Mouse (Mus musculus) stomach, embryonic 14.5 days (tissue): ENCODE measurements around the gene Ptpn6. TPM values are rescaled to one million over a fixed set of nuclear protein-coding genes. Genes with fewer than 3 reads are reported as not detected.

Experiments
- ATAC-seq: fragments of 200-750 bp; cut with Nextera tagmentation; 2 replicates; pipeline ENCODE4 v1.8.0; 2017; ENCODE audit warnings: low read depth, moderate TSS enrichment; ENCODE audit not compliant: insufficient number of reproducible peaks, insufficient read depth, low FRiP score
- H3K27ac ChIP-seq: fragments of 300-500 bp; sonication (generic); 2 replicates; pipeline ENCODE4 v1.5.1; 2014; ENCODE audit warnings: mild to moderate bottlenecking, low read length, moderate library complexity, mixed read lengths
- H3K27me3 ChIP-seq: fragments of 300-500 bp; sonication (generic); 2 replicates; pipeline ENCODE4 v1.6.1; 2014; ENCODE audit warnings: low read length, control low read depth, mixed read lengths; ENCODE audit not compliant: control insufficient read depth, insufficient read depth
- H3K36me3 ChIP-seq: fragments of 300-500 bp; sonication (generic); 2 replicates; pipeline ENCODE4 v1.6.1; 2014; ENCODE audit warnings: mild to moderate bottlenecking, control low read depth, low read length, moderate library complexity, mixed read lengths; ENCODE audit not compliant: control insufficient read depth, insufficient read depth
- H3K4me1 ChIP-seq: fragments of 300-500 bp; sonication (generic); 2 replicates; pipeline ENCODE4 v1.6.1; 2014; ENCODE audit warnings: low read length, control low read depth, mixed read lengths; ENCODE audit not compliant: control insufficient read depth, insufficient read depth
- H3K4me2 ChIP-seq: fragments of 300-500 bp; sonication (generic); replicated peaks from 2 replicates; pipeline ENCODE4 v1.6.1; 2014; ENCODE audit warnings: low read depth, low read length, control low read depth
- H3K4me3 ChIP-seq: fragments of 300-500 bp; sonication (generic); 2 replicates; pipeline ENCODE4 v1.5.1; 2014; ENCODE audit warnings: low read depth, low read length, control low read depth
- H3K9ac ChIP-seq: fragments of 300-500 bp; sonication (generic); replicated peaks from 2 replicates; pipeline ENCODE4 v1.6.1; 2014; ENCODE audit warnings: low read depth, mild to moderate bottlenecking, control low read depth, low read length, moderate library complexity, mixed read lengths
- H3K9me3 ChIP-seq: fragments of 300-500 bp; sonication (generic); 2 replicates; pipeline ENCODE4 v1.6.1; 2016; ENCODE audit warnings: low read depth, low read length, control low read depth; ENCODE audit not compliant: control insufficient read depth
- WGBS: fragments of 180-500 bp; shearing (Covaris S2); extraction: QIAGEN DNeasy Blood & Tissue Kit; methylation state at CpG from one replicate; pipeline ENCODE4 v1.1.7; 2014; 5-methylcytosine and 5-hydroxymethylcytosine counted together
- polyA plus RNA-seq: library from polyadenylated mRNA; unstranded; fragments of >200 nt; fragmentation: Nextera tagmentation; extraction: Ambion mirVana; gene quantifications from 2 replicates; pipeline ENCODE4 v1.2.1, GENCODE M21; 2014

The Ptpn6 gene
- polyA plus RNA-seq, 1 experiment from 2014 or later, result 15.3 TPM

DNA sequence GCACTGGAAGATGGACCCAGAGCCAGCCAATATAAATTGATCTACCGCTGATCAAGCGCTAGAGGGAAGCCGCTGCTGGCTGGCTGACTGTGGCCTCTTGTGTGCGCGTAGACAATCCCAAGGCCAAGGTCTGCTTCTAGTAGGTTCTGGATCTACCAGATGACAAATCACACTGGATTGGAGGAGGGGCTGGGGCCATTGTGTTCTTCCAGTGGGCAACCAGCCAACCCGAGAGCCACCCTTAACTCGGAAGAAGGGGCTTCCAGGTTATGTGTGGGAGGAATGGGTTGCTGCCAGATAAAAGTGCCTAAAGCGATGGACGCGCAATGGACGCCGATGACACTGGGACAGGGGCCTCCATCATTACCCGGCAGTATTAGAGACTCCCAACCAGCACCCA is 20.5 kb downstream of the Ptpn6 start:
- H3K27ac ChIP-seq, result peak overlapping the region; percentile 83
- H3K27me3 ChIP-seq, result no peaks in the 10 kb centered on the region
- ATAC-seq, result no peak
- peaks cover 14% of the 10 kb centered on the region; the same call in 1 of the 2 replicates for H3K4me1 ChIP-seq
- peak overlapping the region; percentile 50 for H3K9ac ChIP-seq
- peaks cover 30% of the 10 kb centered on the region for H3K36me3 ChIP-seq
- H3K4me2 ChIP-seq, result peak overlapping the region; percentile 44
- peak overlapping the region; percentile 36 for H3K4me3 ChIP-seq
- 61% methylated on average over 13 of the region's 13 CpGs for WGBS
- no peaks in the 10 kb centered on the region for H3K9me3 ChIP-seq

DNA sequence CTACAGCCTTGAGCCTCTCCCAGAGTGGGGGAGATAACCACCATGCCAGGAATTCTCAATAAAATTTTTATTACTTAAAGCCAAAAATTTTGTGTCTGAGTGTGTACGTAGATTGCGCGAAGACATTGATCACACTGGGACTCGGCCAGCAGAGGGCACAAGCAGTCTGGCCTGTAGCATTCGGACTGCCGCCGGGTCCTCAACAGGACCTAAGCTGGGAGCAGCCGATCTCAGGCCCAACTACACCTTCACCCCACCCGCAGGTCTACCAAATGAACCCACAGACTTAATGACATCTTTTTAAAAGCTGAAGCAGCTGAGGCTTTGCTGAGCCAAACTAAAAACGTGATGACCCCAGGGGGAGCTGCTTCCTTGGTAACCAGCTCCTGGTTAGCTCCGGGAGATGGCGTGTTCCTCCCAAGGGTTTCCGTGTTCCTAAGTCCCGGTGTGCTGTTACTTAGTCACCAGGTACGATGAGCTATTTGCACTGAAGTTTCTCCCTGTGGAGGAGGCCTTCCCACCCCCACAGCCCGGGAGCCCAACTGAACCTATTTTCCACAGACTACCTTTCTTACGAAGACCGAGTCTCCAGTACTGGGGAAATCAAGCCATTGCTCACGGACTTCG is 21.5 kb downstream of the Ptpn6 start:
- no peak overlapping the region for H3K9ac ChIP-seq
- peaks cover 17% of the 10 kb centered on the region; the same call in 1 of the 2 replicates for H3K4me1 ChIP-seq
- H3K4me3 ChIP-seq, result peak overlapping the region; percentile 36
- H3K27me3 ChIP-seq, result no peaks in the 10 kb centered on the region
- H3K36me3 ChIP-seq, result peaks cover 30% of the 10 kb centered on the region
- peak overlapping the region; percentile 35 for H3K27ac ChIP-seq
- H3K4me2 ChIP-seq, result peak overlapping the region; percentile 44
- WGBS, result 63% methylated on average over 20 of the region's 20 CpGs
- H3K9me3 ChIP-seq, result no peaks in the 10 kb centered on the region
- ATAC-seq, result no peak

DNA sequence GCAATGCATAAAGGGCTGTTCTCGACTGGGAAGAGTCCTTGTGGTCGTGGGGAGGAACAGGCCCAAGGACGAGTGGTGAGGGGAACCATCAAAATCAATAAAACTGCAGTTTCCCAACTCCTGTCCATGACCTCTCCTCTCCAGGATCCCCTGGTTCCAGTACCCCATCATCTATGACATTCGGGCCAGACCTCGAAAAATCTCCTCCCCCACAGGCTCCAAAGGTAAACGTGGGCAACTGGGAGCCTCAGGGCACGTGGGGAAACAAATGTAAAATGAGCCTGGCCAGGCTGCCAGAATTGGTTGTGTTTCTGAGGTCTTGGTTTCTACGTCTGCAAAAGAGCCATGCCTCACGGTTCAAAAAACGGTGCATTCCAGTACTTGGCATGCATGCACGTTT is 25.6 kb downstream of the Ptpn6 start:
- Histone ChIP-seq H3K4me1 (peaks cover 23% of the 10 kb centered on the region), H3K9ac (peak overlapping the region; percentile 93), H3K9me3 (no peaks in the 10 kb centered on the region), H3K27ac (peak overlapping the region; percentile 85; the same call in 1 of the 2 replicates), H3K4me2 (peak overlapping the region; percentile 90), H3K4me3 (peak overlapping the region; percentile 97), H3K27me3 (no peaks in the 10 kb centered on the region), H3K36me3 (peaks cover 37% of the 10 kb centered on the region)
- no peak for ATAC-seq
- 13% methylated on average over 11 of the region's 11 CpGs for WGBS

DNA sequence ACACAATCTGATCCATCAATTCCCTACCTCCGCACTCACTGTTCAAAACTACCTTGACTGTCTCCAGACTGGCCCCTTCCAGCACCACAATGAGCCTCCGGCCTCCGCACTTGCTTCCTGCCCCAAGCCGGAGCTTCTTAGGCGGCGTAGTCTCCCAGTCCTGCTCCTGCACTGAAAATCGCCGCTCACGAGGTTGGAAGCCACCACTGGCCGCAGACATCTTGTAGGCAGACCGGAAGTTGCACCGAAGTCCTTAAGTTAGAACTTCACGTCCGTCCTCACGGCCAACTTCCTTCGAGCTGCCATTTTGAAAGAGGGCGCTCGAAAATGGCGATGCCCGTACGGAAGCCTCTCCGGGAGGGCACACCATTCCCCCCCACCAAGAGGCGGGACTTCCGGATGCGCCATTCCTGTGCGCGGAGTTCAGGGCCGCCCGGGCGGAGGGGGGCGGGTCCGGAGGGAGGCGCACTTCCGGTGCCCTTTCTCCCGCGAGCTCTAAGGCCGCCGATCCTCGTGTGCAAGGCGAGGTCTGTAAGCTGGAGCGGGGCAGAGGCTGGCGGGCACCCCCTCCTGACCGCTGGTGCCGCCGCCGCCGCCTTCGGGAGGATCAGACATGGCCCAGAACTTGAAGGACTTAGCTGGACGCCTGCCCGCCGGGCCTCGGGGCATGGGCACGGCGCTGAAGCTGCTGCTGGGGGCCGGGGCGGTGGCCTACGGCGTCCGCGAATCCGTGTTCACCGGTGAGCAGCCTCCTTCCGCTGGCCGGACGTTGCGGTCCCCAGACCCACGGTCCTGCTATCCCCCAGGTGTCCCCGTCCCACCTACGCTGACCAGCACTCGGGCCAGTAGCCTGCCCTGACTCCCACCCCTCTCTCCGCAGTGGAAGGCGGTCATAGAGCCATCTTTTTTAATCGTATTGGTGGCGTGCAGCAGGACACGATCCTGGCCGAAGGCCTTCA is 26.4 kb downstream of the Ptpn6 start, which contains the start of the genes Emg1 and Phb2:
Gene Emg1 (minus strand): TSS at position 355 of the 959 bp plus-strand sequence.
Gene Phb2 (plus strand): TSS at position 513 of the 959 bp plus-strand sequence.
- Histone ChIP-seq H3K36me3 (peaks cover 38% of the 10 kb centered on the region), H3K4me1 (peaks cover 23% of the 10 kb centered on the region), H3K4me3 (peak within 1 kb of the TSS; percentile 97), H3K9ac (peak within 1 kb of the TSS; percentile 93), H3K27me3 (no peaks in the 10 kb centered on the region), H3K9me3 (no peaks in the 10 kb centered on the region), H3K4me2 (peak within 1 kb of the TSS; percentile 90), H3K27ac (peak within 1 kb of the TSS; percentile 85)
- WGBS, result under 1% methylated on average over 76 of the region's 76 CpGs
- ATAC-seq, result peak; percentile 96

DNA sequence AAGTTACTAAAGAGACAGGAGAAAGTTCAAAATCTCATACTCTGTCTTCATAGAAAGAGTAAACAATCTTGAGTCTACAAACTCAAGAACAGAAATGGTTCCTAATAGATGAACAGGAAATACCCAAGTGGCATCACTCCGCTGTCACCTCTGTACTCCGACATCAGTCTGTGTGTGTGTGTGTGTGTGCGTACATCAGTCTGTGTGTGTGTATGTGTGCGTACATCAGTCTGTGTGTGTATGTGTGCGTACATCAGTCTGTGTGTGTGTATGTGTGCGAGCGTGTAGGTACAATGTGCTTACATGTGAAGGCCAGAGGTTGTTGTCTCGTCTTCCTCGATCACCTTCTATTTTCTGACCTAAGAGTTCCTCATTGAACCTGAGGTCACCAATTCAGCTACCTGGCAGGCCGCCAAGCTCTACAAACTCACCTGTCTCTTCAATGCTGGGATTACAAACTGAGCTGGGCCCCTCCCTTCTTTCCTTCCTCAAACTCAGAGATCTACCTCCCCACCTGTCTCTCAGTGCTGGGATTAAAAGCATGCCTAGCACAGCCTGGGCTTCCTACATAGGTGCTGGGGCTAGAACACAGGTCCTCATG is 30.1 kb downstream of the Ptpn6 start:
- 86% methylated on average over 10 of the region's 10 CpGs for WGBS
- no peak for ATAC-seq
- Histone ChIP-seq H3K4me1 (peaks cover 13% of the 10 kb centered on the region), H3K27ac (no peak overlapping the region), H3K9ac (no peak overlapping the region), H3K27me3 (no peaks in the 10 kb centered on the region), H3K4me2 (no peak overlapping the region), H3K4me3 (no peak overlapping the region), H3K9me3 (no peaks in the 10 kb centered on the region), H3K36me3 (peaks cover 31% of the 10 kb centered on the region)

DNA sequence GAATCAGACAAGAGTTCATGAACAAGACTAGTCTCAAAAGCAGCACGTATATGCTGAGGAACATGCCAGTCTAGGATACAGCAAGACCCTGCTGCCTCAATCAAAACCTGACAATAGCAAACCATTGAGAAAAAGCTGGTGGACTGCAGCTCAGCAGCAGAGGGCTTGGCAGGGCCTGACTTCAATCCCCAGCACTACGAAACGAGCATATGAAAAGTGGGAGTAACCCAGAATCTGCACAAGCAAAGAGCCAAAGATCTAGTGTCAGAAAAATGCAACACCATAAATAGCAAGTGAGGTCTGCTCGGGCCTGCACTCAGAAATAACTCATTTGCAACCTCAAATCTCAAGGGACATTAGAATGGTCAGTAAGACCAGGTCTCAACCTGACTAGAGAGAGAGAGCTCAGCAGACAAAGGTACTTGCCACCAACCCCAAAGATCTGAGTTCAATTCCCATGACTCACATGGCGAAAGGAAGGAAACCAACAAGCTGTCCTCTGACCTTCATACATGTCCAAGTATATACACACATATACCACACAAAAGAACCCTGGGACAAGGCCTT is 32.4 kb downstream of the Ptpn6 start:
- H3K4me3 ChIP-seq, result no peak overlapping the region
- no peaks in the 10 kb centered on the region for H3K27me3 ChIP-seq
- peaks cover 8% of the 10 kb centered on the region for H3K4me1 ChIP-seq
- ATAC-seq, result no peak
- no peak overlapping the region for H3K27ac ChIP-seq
- WGBS, result 85% methylated on average over 5 of the region's 5 CpGs
- no peak overlapping the region for H3K4me2 ChIP-seq
- peaks cover 52% of the 10 kb centered on the region for H3K36me3 ChIP-seq
- H3K9me3 ChIP-seq, result no peaks in the 10 kb centered on the region
- no peak overlapping the region for H3K9ac ChIP-seq

DNA sequence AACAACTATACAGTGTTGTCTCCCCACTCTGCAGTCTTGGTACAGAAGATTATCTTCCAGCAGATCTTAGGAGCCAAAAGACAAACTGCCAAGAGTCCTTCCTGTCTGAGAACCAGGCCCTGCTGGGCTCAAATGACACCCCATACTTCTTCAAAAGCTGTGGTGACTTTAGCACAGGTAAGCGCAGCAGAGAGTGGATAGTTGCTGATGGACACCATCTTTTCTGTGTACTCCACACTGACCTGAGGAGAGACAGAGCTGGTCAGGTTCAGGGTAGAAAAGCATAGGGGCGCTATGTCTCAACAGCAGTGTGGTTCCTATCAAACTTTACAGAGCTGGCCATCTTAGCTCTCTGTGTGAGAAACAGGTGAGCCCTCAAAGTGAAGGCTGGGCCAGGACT is 34.1 kb downstream of the Ptpn6 start:
- WGBS, result 88% methylated on average over 2 of the region's 2 CpGs
- no peaks in the 10 kb centered on the region for H3K4me1 ChIP-seq
- no peaks in the 10 kb centered on the region for H3K9me3 ChIP-seq
- no peak overlapping the region for H3K4me2 ChIP-seq
- no peak overlapping the region for H3K9ac ChIP-seq
- no peak overlapping the region for H3K27ac ChIP-seq
- ATAC-seq, result no peak
- H3K4me3 ChIP-seq, result no peak overlapping the region
- H3K36me3 ChIP-seq, result peaks cover 66% of the 10 kb centered on the region
- no peaks in the 10 kb centered on the region for H3K27me3 ChIP-seq

DNA sequence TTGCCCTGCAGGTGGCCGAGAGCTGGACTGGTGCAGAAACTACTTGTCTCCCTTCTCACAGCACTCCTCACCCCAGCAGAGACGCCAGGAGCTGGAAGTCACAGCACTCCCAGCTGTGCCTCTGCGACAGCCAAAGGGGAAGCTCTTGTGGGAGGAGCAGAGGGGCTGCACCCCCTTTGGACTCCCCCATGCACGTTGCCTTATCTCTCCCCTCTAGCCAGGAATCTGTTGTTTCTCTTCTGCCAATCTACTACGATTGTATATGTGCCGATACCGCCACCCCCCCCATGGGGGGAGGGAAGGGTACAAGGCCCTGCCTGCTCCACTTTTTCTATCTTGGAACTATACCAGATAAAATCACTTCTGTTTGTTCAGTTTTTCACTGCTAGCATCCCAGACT is 34.7 kb downstream of the Ptpn6 start:
- H3K4me2 ChIP-seq, result no peak overlapping the region
- no peaks in the 10 kb centered on the region for H3K9me3 ChIP-seq
- H3K4me1 ChIP-seq, result no peaks in the 10 kb centered on the region
- no peak overlapping the region for H3K27ac ChIP-seq
- no peak overlapping the region for H3K9ac ChIP-seq
- no peak overlapping the region for H3K4me3 ChIP-seq
- H3K36me3 ChIP-seq, result peaks cover 70% of the 10 kb centered on the region
- WGBS, result 67% methylated on average over 7 of the region's 7 CpGs
- H3K27me3 ChIP-seq, result no peaks in the 10 kb centered on the region
- ATAC-seq, result no peak
